Mouse (Mus musculus) kidney, adult 2 months (tissue): ENCODE results near the gene Slc9a3r2.

Source experiments
- CTCF ChIP-seq: fragments of 200-500 bp; conservative IDR thresholded peaks from 2 replicates; pipeline ENCODE4 v1.5.1; 2011; ENCODE audit warnings: low read depth, mild to moderate bottlenecking, control low read depth, low read length, moderate library complexity, mixed read lengths; ENCODE audit not compliant: insufficient read depth, insufficient read length
- POLR2A ChIP-seq: fragments of 200-500 bp; IDR thresholded peaks from one replicate; pipeline ENCODE4 v1.6.1; 2011; ENCODE audit warnings: low read depth, low read length, control low read depth

DNA sequence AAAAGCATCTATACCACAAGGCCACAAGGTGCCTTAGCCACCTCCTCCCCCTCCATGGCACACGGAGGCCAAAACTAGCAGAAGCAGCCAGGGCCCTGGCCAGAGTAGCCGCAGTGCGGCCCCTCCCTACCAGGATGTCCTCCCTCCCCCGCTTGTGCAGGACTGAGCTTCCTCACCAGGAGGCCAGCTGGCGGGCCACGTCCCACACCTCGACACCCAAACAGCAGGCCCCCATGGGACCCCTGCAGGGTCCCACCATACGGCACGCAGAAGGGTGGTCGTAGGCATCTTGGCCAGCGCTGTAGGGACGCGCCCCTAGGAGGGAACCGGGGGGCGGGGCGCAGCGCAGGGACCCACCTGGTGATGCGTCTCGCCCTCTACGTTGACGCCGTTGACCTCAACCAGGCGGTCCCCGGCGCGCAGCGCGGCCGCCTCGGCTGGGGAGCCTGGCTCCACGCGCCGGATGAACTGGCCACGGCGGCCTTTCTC lies 502 bp downstream of the Slc9a3r2 start:
- TF ChIP-seq CTCF (no peak), POLR2A (no peak)
